ENCODE assay signal across 13 mouse cellular contexts in genomic region chr11:37532476-37532875, GRCm38 (mm10).
DNase-seq lines count a peak whose midpoint lies in the region; ATAC-seq and TF ChIP-seq lines count a peak whose summit lies in the region.
"Had no signal": no experiment of that assay in that cellular context is flagged by ENCODE, and none has a peak within 500 bp of the region (broad histone marks: within the 10 kb centered on the region; RNA-seq: fewer than 3 reads in every experiment).

No protein-coding gene starts in this region.

- H3K9me3 ChIP-seq in kidney, embryonic 14.5 days (ENCODE audit: control insufficient read depth, low read length), result no peaks in the 10 kb centered on the region
- H3K9me3 ChIP-seq: G1E; hindbrain, embryonic 15.5 days had no signal

- TF ChIP-seq POLR2A in kidney, adult 2 months (IDR thresholded peaks at IDR 0.05; ENCODE audit: low read depth, low read length), result no peak

- no peaks in the 10 kb centered on the region for H3K27me3 ChIP-seq in kidney, adult 2 months (replicated peaks; ENCODE audit: control insufficient read depth, insufficient read depth, low read length)
- no peaks in the 10 kb centered on the region for H3K27me3 ChIP-seq in kidney, embryonic 14.5 days (ENCODE audit: control insufficient read depth, insufficient read depth, low read length)
- H3K27me3 ChIP-seq: hindbrain, embryonic 15.5 days had no signal

- no peak overlapping the region for H3K4me2 ChIP-seq in kidney, embryonic 14.5 days (replicated peaks; ENCODE audit: low read depth, low read length)
- H3K4me2 ChIP-seq: hindbrain, embryonic 15.5 days had no signal

- H3K4me3 ChIP-seq in kidney, adult 2 months (ENCODE audit: insufficient read depth, low read depth, low read length), result no peak overlapping the region
- H3K4me3 ChIP-seq in kidney, embryonic 14.5 days (ENCODE audit: low read length), result no peak overlapping the region
- H3K4me3 ChIP-seq: hindbrain, embryonic 15.5 days; myocyte had no signal

- no peak for ATAC-seq in kidney, embryonic 14.5 days (ENCODE audit: low FRiP score, low TSS enrichment)

- H3K4me1 ChIP-seq in kidney, adult 2 months (ENCODE audit: control insufficient read depth, insufficient read depth, low read length), result no peaks in the 10 kb centered on the region
- no peaks in the 10 kb centered on the region for H3K4me1 ChIP-seq in kidney, embryonic 14.5 days (ENCODE audit: control insufficient read depth, insufficient read depth, low read length)
- H3K4me1 ChIP-seq: hindbrain, embryonic 15.5 days had no signal

- WGBS in kidney, adult 2 months, result 46% methylated on average over 2 of the region's 2 CpGs
- 55% methylated on average over 2 of the region's 2 CpGs for WGBS in kidney, embryonic 14.5 days

- no peak overlapping the region for H3K27ac ChIP-seq in kidney, adult 2 months (ENCODE audit: insufficient read depth, low read depth, low read length)
- no peak overlapping the region for H3K27ac ChIP-seq in kidney, embryonic 14.5 days (ENCODE audit: low read depth, low read length)
- H3K27ac ChIP-seq: hindbrain, embryonic 15.5 days; macrophage had no signal

- intact Hi-C loops in heart, postnatal 14 days (cut with DNase I), result no loop called here

- peak; percentile 3 for DNase-seq in adrenal gland, adult 2 months
- DNase-seq in adrenal gland, adult 18-20 months (ENCODE audit: low spot score in 2 of 2), result no peak
- DNase-seq in kidney, adult 2 months, result peak; percentile 70
- DNase-seq in heart, postnatal 14 days, result peak; percentile 58 to 60
- peak; percentile 22 for DNase-seq in lung, postnatal 14 days
- DNase-seq in layer of hippocampus, adult 9-10 months (ENCODE audit: low spot score), result no peak
- DNase-seq in layer of hippocampus, adult 9-11 months, result no peak
- DNase-seq: cerebellum, postnatal 10 days had no signal

- H3K36me3 ChIP-seq in kidney, adult 2 months (ENCODE audit: control insufficient read depth, insufficient read depth, low read length), result no peaks in the 10 kb centered on the region
- no peaks in the 10 kb centered on the region for H3K36me3 ChIP-seq in kidney, embryonic 14.5 days (ENCODE audit: control insufficient read depth, insufficient read depth, low read length)
- H3K36me3 ChIP-seq: G1E; hindbrain, embryonic 15.5 days had no signal

- no peak overlapping the region for H3K9ac ChIP-seq in kidney, embryonic 14.5 days (ENCODE audit: low read depth, low read length)
- H3K9ac ChIP-seq: hindbrain, embryonic 15.5 days had no signal

- no peak for TF ChIP-seq CTCF in kidney, adult 2 months (conservative IDR thresholded peaks at IDR 0.05; ENCODE audit: insufficient read depth, insufficient read length, low read depth, low read length)

Comparison
In these comparisons a context has a peak if more than half of its experiments do, and no peak if none do; other contexts are left out.
1. DNase-seq: peak in adrenal gland, adult 2 months (single experiment), kidney, adult 2 months (single experiment), heart, postnatal 14 days (2 of 2) and lung, postnatal 14 days (single experiment); none in adrenal gland, adult 18-20 months (0 of 2), layer of hippocampus, adult 9-10 months (single experiment) and layer of hippocampus, adult 9-11 months (single experiment).